9 mouse cellular contexts compared by ENCODE assay signal in genomic region chr2:154551476-154551875, GRCm38 (mm10). TPM values are rescaled to one million over a fixed set of nuclear protein-coding genes. Genes with fewer than 3 reads are reported as not detected.
DNase-seq lines count a peak whose midpoint lies in the region; ATAC-seq and TF ChIP-seq lines count a peak whose summit lies in the region.
"Had no signal": no experiment of that assay in that cellular context is flagged by ENCODE, and none has a peak within 500 bp of the region (broad histone marks: within the 10 kb centered on the region; RNA-seq: fewer than 3 reads in every experiment).

Gene Actl10, plus strand, starts transcription at chr2:154551776.

- no peak for ATAC-seq in heart, embryonic 13.5 days (ENCODE audit: extremely low read depth, insufficient number of reproducible peaks, low FRiP score, low TSS enrichment)
- no peak for ATAC-seq in G1E (ENCODE audit: extremely low read depth, insufficient number of reproducible peaks, low FRiP score, poor library complexity, severe bottlenecking)
- ATAC-seq in liver, postnatal 0 days, result no peak
- ATAC-seq: inflammation-experienced regulatory T-cells, adult 6 months had no signal

- no peaks in the 10 kb centered on the region for H3K9me3 ChIP-seq in heart, embryonic 13.5 days
- H3K9me3 ChIP-seq in G1E (replicated peaks), result peaks cover 9% of the 10 kb centered on the region
- no peaks in the 10 kb centered on the region for H3K9me3 ChIP-seq in hindbrain, embryonic 10.5 days
- H3K9me3 ChIP-seq in liver, postnatal 0 days (ENCODE audit: low read length), result no peaks in the 10 kb centered on the region

- no peak for TF ChIP-seq CTCF in G1E (IDR thresholded peaks at IDR 0.05; ENCODE audit: low read depth, low read length)
- TF ChIP-seq CTCF in liver, postnatal 0 days (IDR thresholded peaks at IDR 0.05; ENCODE audit: low read depth), result no peak

- H3K27ac ChIP-seq in heart, embryonic 13.5 days (replicated peaks), result no peak within 1 kb of the TSS
- peak within 1 kb of the TSS; percentile 79 for H3K27ac ChIP-seq in hindbrain, embryonic 10.5 days
- no peak within 1 kb of the TSS for H3K27ac ChIP-seq in liver, postnatal 0 days (ENCODE audit: low read depth)

- peaks cover 36% of the 10 kb centered on the region for H3K4me1 ChIP-seq in heart, embryonic 13.5 days
- peaks cover 24% of the 10 kb centered on the region for H3K4me1 ChIP-seq in G1E (ENCODE audit: insufficient read depth, low read depth, low read length)
- H3K4me1 ChIP-seq in hindbrain, embryonic 10.5 days (replicated peaks), result peaks cover 46% of the 10 kb centered on the region
- H3K4me1 ChIP-seq in liver, postnatal 0 days (ENCODE audit: insufficient read depth), result peaks cover 21% of the 10 kb centered on the region

- peak within 1 kb of the TSS; percentile 66 for H3K9ac ChIP-seq in heart, embryonic 13.5 days
- 0 out of 2 replicates have a peak within 1 kb of the TSS, but pooled peaks have one; percentile 12 for H3K9ac ChIP-seq in liver, postnatal 0 days (replicated peaks)

- no peaks in the 10 kb centered on the region for H3K36me3 ChIP-seq in heart, embryonic 13.5 days
- peaks cover 90% of the 10 kb centered on the region for H3K36me3 ChIP-seq in G1E (replicated peaks)
- peaks cover 29% of the 10 kb centered on the region for H3K36me3 ChIP-seq in hindbrain, embryonic 10.5 days
- no peaks in the 10 kb centered on the region for H3K36me3 ChIP-seq in liver, postnatal 0 days (replicated peaks; ENCODE audit: insufficient read depth, low read length)

- peak within 1 kb of the TSS; percentile 42 for H3K4me3 ChIP-seq in heart, embryonic 13.5 days
- H3K4me3 ChIP-seq in G1E (ENCODE audit: low read depth, low read length), result peak within 1 kb of the TSS; percentile 11; the same call in 1 of the 2 replicates
- peak within 1 kb of the TSS; percentile 36 for H3K4me3 ChIP-seq in hindbrain, embryonic 10.5 days
- peak within 1 kb of the TSS; percentile 31 for H3K4me3 ChIP-seq in liver, postnatal 0 days (ENCODE audit: low read depth, low read length)

- H3K27me3 ChIP-seq in heart, embryonic 13.5 days (replicated peaks), result peaks cover 53% of the 10 kb centered on the region
- H3K27me3 ChIP-seq in G1E (ENCODE audit: insufficient read depth, low read length), result no peaks in the 10 kb centered on the region; the same call in 1 of the 2 replicates
- H3K27me3 ChIP-seq in hindbrain, embryonic 10.5 days (ENCODE audit: insufficient read depth, poor library complexity, severe bottlenecking), result peaks cover 57% of the 10 kb centered on the region
- peaks cover 22% of the 10 kb centered on the region for H3K27me3 ChIP-seq in liver, postnatal 0 days (ENCODE audit: insufficient read depth, low read length)

- H3K4me2 ChIP-seq in heart, embryonic 13.5 days, result peak within 1 kb of the TSS; percentile 69
- H3K4me2 ChIP-seq in liver, postnatal 0 days (ENCODE audit: low read depth, low read length), result peak within 1 kb of the TSS; percentile 63

- DNase-seq in heart, postnatal 4 days, result no peak
- DNase-seq in G1E (ENCODE audit: low spot score), result no peak
- no peak for DNase-seq in hindbrain, embryonic 10.5 days (ENCODE audit: low spot score)
- no peak for DNase-seq in liver, postnatal 0 days
- no peak for DNase-seq in urinary bladder, adult 18-20 months (ENCODE audit: low spot score in 2 of 2)
- DNase-seq in adrenal gland, postnatal 4 days (ENCODE audit: low spot score in 2 of 2), result no peak
- no peak for DNase-seq in layer of hippocampus, adult 9-10 months (ENCODE audit: low spot score)

- TF ChIP-seq EP300 in liver, postnatal 0 days (IDR thresholded peaks at IDR 0.05; ENCODE audit: low read depth), result no peak

- WGBS in heart, embryonic 13.5 days, result 78% methylated on average over 4 of the region's 4 CpGs
- WGBS in hindbrain, embryonic 10.5 days, result 82% methylated on average over 4 of the region's 4 CpGs
- WGBS in liver, postnatal 0 days (ENCODE audit: insufficient replicate concordance), result 78% methylated on average over 4 of the region's 4 CpGs

RNA-seq across cellular contexts. Expression of gene Actl10, which starts in this region (rescaled TPM):
- 0.09 TPM in 2 replicates for polyA plus RNA-seq in heart, embryonic 13.5 days (2015; fragmentation: Nextera tagmentation; extraction: Ambion mirVana)
- under 1 TPM in 1 of 2 experiments, not detected in 1; 0.17 TPM for total RNA-seq in heart, postnatal 4 days (2021)
- total RNA-seq in G1E (2014; fragmentation: Nextera tagmentation), result 0.53 TPM in 1 of 2 replicates, not detected in the other
- total RNA-seq in G1E (2017), result 0.22 and 0.41 TPM in 2 replicates
- polyA plus RNA-seq in G1E (2012), result not detected in 2 replicates
- polyA plus RNA-seq in hindbrain, embryonic 10.5 days (2016; fragmentation: Nextera tagmentation; extraction: Ambion mirVana), result 0.60 and 1.3 TPM in 2 replicates
- 0.07 TPM in 1 of 2 replicates, not detected in the other for polyA plus RNA-seq in liver, postnatal 0 days (2015; fragmentation: Nextera tagmentation; extraction: Ambion mirVana)
- under 1 TPM in 1 of 2 experiments, not detected in 1; 0.25 TPM for total RNA-seq in adrenal gland, postnatal 4 days (2021)
- polyA plus RNA-seq: inflammation-experienced regulatory T-cells, adult 6 months had no signal
